Mouse (Mus musculus) heart, embryonic 11.5 days (tissue): Measurements from ENCODE around the gene Klf4. TPM values are rescaled to one million over a fixed set of nuclear protein-coding genes. Genes with fewer than 3 reads are reported as not detected.
A peak's percentile ranks its signal among the peaks of the same experiment; 100 is the strongest.

Experiments
- ATAC-seq: fragments of 200-750 bp; cut with Nextera tagmentation; replicated peaks from 2 replicates; pipeline ENCODE4 v1.8.0; 2017; ENCODE audit warnings: moderate library complexity; ENCODE audit not compliant: insufficient number of reproducible peaks, low FRiP score, low TSS enrichment
- H3K27ac ChIP-seq: fragments of 300-500 bp; sonication (generic); 2 replicates; pipeline ENCODE4 v1.5.1; 2014; ENCODE audit warnings: mild to moderate bottlenecking, low read depth, low read length
- H3K27me3 ChIP-seq: fragments of 300-500 bp; sonication (generic); 2 replicates; pipeline ENCODE4 v1.6.1; 2014; ENCODE audit warnings: mild to moderate bottlenecking, low read length, mixed read lengths; ENCODE audit not compliant: control insufficient read depth, insufficient read depth
- H3K36me3 ChIP-seq: fragments of 300-500 bp; sonication (generic); 2 replicates; pipeline ENCODE4 v1.6.1; 2014; ENCODE audit warnings: mild to moderate bottlenecking, low read length, moderate library complexity, mixed read lengths; ENCODE audit not compliant: control insufficient read depth, insufficient read depth
- H3K4me1 ChIP-seq: fragments of 300-500 bp; sonication (generic); 2 replicates; pipeline ENCODE4 v1.6.1; 2014; ENCODE audit warnings: low read length; ENCODE audit not compliant: control insufficient read depth, insufficient read depth
- H3K4me2 ChIP-seq: fragments of 300-500 bp; sonication (generic); 2 replicates; pipeline ENCODE4 v1.6.1; 2014; ENCODE audit warnings: mild to moderate bottlenecking, moderate library complexity
- H3K4me3 ChIP-seq: fragments of 300-500 bp; sonication (generic); 2 replicates; pipeline ENCODE4 v1.5.1; 2014; ENCODE audit warnings: low read depth, low read length
- H3K9ac ChIP-seq: fragments of 300-500 bp; sonication (generic); 2 replicates; pipeline ENCODE4 v1.6.1; 2014; ENCODE audit warnings: mild to moderate bottlenecking, low read depth, low read length, moderate library complexity
- H3K9me3 ChIP-seq: fragments of 300-500 bp; sonication (generic); replicated peaks from 2 replicates; pipeline ENCODE4 v1.6.1; 2016; ENCODE audit warnings: low read length; ENCODE audit not compliant: control insufficient read depth
- WGBS: fragments of 180-500 bp; shearing (Covaris S2); extraction: QIAGEN DNeasy Blood & Tissue Kit; methylation state at CpG from one replicate; pipeline ENCODE4 v1.1.7; 2014; ENCODE audit not compliant: insufficient replicate concordance; 5-methylcytosine and 5-hydroxymethylcytosine counted together
- polyA plus RNA-seq: library from polyadenylated mRNA; unstranded; fragments of >200 nt; fragmentation: Nextera tagmentation; extraction: Ambion mirVana; gene quantifications from 2 replicates; pipeline ENCODE4 v1.2.1, GENCODE M21; 2014

Gene Klf4
- polyA plus RNA-seq, 1 experiment from 2014 or later: 3.3 TPM

GRCm38 (mm10) chr4:55530731-55531095 lies 1.6 kb downstream of the Klf4 start:
- under 1% methylated on average over 20 of the region's 20 CpGs for WGBS
- peak overlapping the region; percentile 96 for H3K4me2 ChIP-seq
- H3K27ac ChIP-seq: no peak overlapping the region
- H3K36me3 ChIP-seq: no peaks in the 10 kb centered on the region
- H3K4me1 ChIP-seq: peaks cover 4% of the 10 kb centered on the region
- H3K9me3 ChIP-seq: no peaks in the 10 kb centered on the region
- H3K27me3 ChIP-seq: peaks cover 9% of the 10 kb centered on the region
- peak overlapping the region; percentile 64 for H3K4me3 ChIP-seq
- no peak for ATAC-seq
- peak overlapping the region; percentile 69 for H3K9ac ChIP-seq

GRCm38 (mm10) chr4:55530236-55530635 lies 2.0 kb downstream of the Klf4 start:
- no peak overlapping the region for H3K27ac ChIP-seq
- peak; percentile 16; the same call in 1 of the 2 replicates for ATAC-seq
- H3K4me3 ChIP-seq: peak overlapping the region; percentile 64
- no peaks in the 10 kb centered on the region for H3K36me3 ChIP-seq
- WGBS: under 1% methylated on average over 27 of the region's 27 CpGs
- H3K4me1 ChIP-seq: peaks cover 4% of the 10 kb centered on the region
- H3K27me3 ChIP-seq: peaks cover 6% of the 10 kb centered on the region
- H3K4me2 ChIP-seq: peak overlapping the region; percentile 96
- H3K9me3 ChIP-seq: no peaks in the 10 kb centered on the region
- peak overlapping the region; percentile 69 for H3K9ac ChIP-seq

- H3K4me2 ChIP-seq: no peak overlapping the region
- ATAC-seq: no peak
- WGBS: 77% methylated on average over 4 of the region's 4 CpGs
Measured at GRCm38 (mm10) chr4:55528404-55528803, 3.9 kb downstream of the Klf4 start.

GRCm38 (mm10) chr4:55527931-55528330 lies 4.3 kb downstream of the Klf4 start:
- Histone ChIP-seq H3K9ac (no peak overlapping the region), H3K36me3 (no peaks in the 10 kb centered on the region), H3K4me3 (no peak overlapping the region), H3K4me2 (no peak overlapping the region), H3K9me3 (no peaks in the 10 kb centered on the region), H3K27ac (no peak overlapping the region), H3K4me1 (peaks cover 2% of the 10 kb centered on the region; the same call in 1 of the 2 replicates), H3K27me3 (peaks cover 6% of the 10 kb centered on the region)
- no peak for ATAC-seq
- WGBS: 80% methylated on average over 12 of the region's 12 CpGs

More at GRCm38 (mm10) chr4:55528404-55528803, 3.9 kb downstream of the Klf4 start:
- Histone ChIP-seq H3K9me3 (no peaks in the 10 kb centered on the region), H3K9ac (no peak overlapping the region), H3K4me3 (no peak overlapping the region), H3K36me3 (no peaks in the 10 kb centered on the region), H3K27me3 (peaks cover 6% of the 10 kb centered on the region), H3K4me1 (peaks cover 2% of the 10 kb centered on the region; the same call in 1 of the 2 replicates), H3K27ac (no peak overlapping the region)

- Histone ChIP-seq H3K27me3 (peaks cover 8% of the 10 kb centered on the region), H3K27ac (no peak overlapping the region), H3K4me1 (peaks cover 2% of the 10 kb centered on the region; the same call in 1 of the 2 replicates), H3K4me2 (no peak overlapping the region), H3K36me3 (no peaks in the 10 kb centered on the region), H3K9ac (no peak overlapping the region), H3K4me3 (no peak overlapping the region), H3K9me3 (no peaks in the 10 kb centered on the region)
- ATAC-seq: no peak
- 69% methylated on average over 5 of the region's 5 CpGs for WGBS
Measured at GRCm38 (mm10) chr4:55526247-55527115, 5.8 kb downstream of the Klf4 start.

GRCm38 (mm10) chr4:55523921-55524320 lies 8.3 kb downstream of the Klf4 start:
- peaks cover 3% of the 10 kb centered on the region; the same call in 1 of the 2 replicates for H3K27me3 ChIP-seq
- H3K4me1 ChIP-seq: peaks cover 2% of the 10 kb centered on the region; the same call in 1 of the 2 replicates
- H3K9me3 ChIP-seq: no peaks in the 10 kb centered on the region
- ATAC-seq: no peak
- H3K36me3 ChIP-seq: no peaks in the 10 kb centered on the region
- H3K27ac ChIP-seq: no peak overlapping the region
- 71% methylated on average over 4 of the region's 4 CpGs for WGBS
- H3K4me3 ChIP-seq: no peak overlapping the region
- no peak overlapping the region for H3K4me2 ChIP-seq
- no peak overlapping the region for H3K9ac ChIP-seq

GRCm38 (mm10) chr4:55517438-55517837 lies 14.8 kb downstream of the Klf4 start:
- Histone ChIP-seq H3K4me3 (no peak overlapping the region), H3K9ac (no peak overlapping the region), H3K36me3 (no peaks in the 10 kb centered on the region), H3K9me3 (no peaks in the 10 kb centered on the region), H3K27ac (no peak overlapping the region), H3K4me1 (no peaks in the 10 kb centered on the region), H3K27me3 (peaks cover 11% of the 10 kb centered on the region), H3K4me2 (no peak overlapping the region)
- WGBS: 76% methylated on average over 7 of the region's 7 CpGs
- no peak for ATAC-seq

- H3K27me3 ChIP-seq: peaks cover 7% of the 10 kb centered on the region
- no peak overlapping the region for H3K9ac ChIP-seq
- no peaks in the 10 kb centered on the region for H3K9me3 ChIP-seq
- 65% methylated on average over 8 of the region's 8 CpGs for WGBS
- no peak overlapping the region for H3K27ac ChIP-seq
- ATAC-seq: no peak
- H3K4me3 ChIP-seq: no peak overlapping the region
- no peaks in the 10 kb centered on the region for H3K36me3 ChIP-seq
- no peak overlapping the region for H3K4me2 ChIP-seq
- H3K4me1 ChIP-seq: no peaks in the 10 kb centered on the region
Measured at GRCm38 (mm10) chr4:55516048-55516447, 16.2 kb downstream of the Klf4 start.
